ENCODE assay signal across 12 mouse cellular contexts in genomic region chr4:117240867-117241266, GRCm38 (mm10). TPM values are rescaled to one million over a fixed set of nuclear protein-coding genes. Genes with fewer than 3 reads are reported as not detected.
DNase-seq lines count a peak whose midpoint lies in the region; ATAC-seq lines count a peak whose summit lies in the region.
"Had no signal": no experiment of that assay in that cellular context is flagged by ENCODE, and none has a peak within 500 bp of the region (broad histone marks: within the 10 kb centered on the region; RNA-seq: fewer than 3 reads in every experiment).

No protein-coding gene starts in this region.

- H3K4me3 ChIP-seq in embryonic facial prominence, embryonic 13.5 days: no peak overlapping the region
- no peak overlapping the region for H3K4me3 ChIP-seq in embryonic facial prominence, embryonic 10.5 days
- H3K4me3 ChIP-seq: hindbrain, embryonic 15.5 days had no signal

- no peak overlapping the region for H3K4me2 ChIP-seq in embryonic facial prominence, embryonic 13.5 days
- H3K4me2 ChIP-seq: hindbrain, embryonic 15.5 days had no signal

- intact Hi-C loops in left cerebral cortex, postnatal 4 days (cut with DNase I): no loop called here
- intact Hi-C loops in left cerebral cortex, postnatal 14 days (cut with DNase I): no loop called here

- H3K4me1 ChIP-seq in embryonic facial prominence, embryonic 13.5 days: peaks cover 22% of the 10 kb centered on the region
- H3K4me1 ChIP-seq in embryonic facial prominence, embryonic 10.5 days: peaks cover 9% of the 10 kb centered on the region
- H3K4me1 ChIP-seq: hindbrain, embryonic 15.5 days had no signal

- 61% methylated on average over 6 of the region's 6 CpGs for WGBS in embryonic facial prominence, embryonic 13.5 days
- WGBS in embryonic facial prominence, embryonic 10.5 days: 88% methylated on average over 6 of the region's 6 CpGs

- no peak for ATAC-seq in embryonic facial prominence, embryonic 13.5 days (ENCODE audit: insufficient number of reproducible peaks, insufficient read depth, low FRiP score, low TSS enrichment, low read depth)
- no peak for ATAC-seq in monocyte, adult 5-6 weeks (replicated peaks; ENCODE audit: insufficient number of reproducible peaks, low FRiP score, low TSS enrichment, poor library complexity, severe bottlenecking)
- ATAC-seq: activated CD4-positive, CD25-positive, alpha-beta regulatory T cell, adult 4 months had no signal

- H3K27ac ChIP-seq in embryonic facial prominence, embryonic 13.5 days: peak overlapping the region; percentile 74
- H3K27ac ChIP-seq in embryonic facial prominence, embryonic 10.5 days (replicated peaks): no peak overlapping the region
- H3K27ac ChIP-seq: hindbrain, embryonic 15.5 days; stomach, postnatal 0 days had no signal

- no peaks in the 10 kb centered on the region for H3K27me3 ChIP-seq in embryonic facial prominence, embryonic 13.5 days
- no peaks in the 10 kb centered on the region for H3K27me3 ChIP-seq in embryonic facial prominence, embryonic 10.5 days (replicated peaks; ENCODE audit: low read depth, poor library complexity, severe bottlenecking)
- H3K27me3 ChIP-seq: hindbrain, embryonic 15.5 days had no signal

- H3K9me3 ChIP-seq in embryonic facial prominence, embryonic 13.5 days: no peaks in the 10 kb centered on the region
- H3K9me3 ChIP-seq in embryonic facial prominence, embryonic 10.5 days: no peaks in the 10 kb centered on the region
- H3K9me3 ChIP-seq: hindbrain, embryonic 15.5 days had no signal

- DNase-seq in embryonic facial prominence, embryonic 10.5 days (ENCODE audit: low spot score): no peak
- peak; percentile 88 for DNase-seq in left cerebral cortex, postnatal 4 days
- no peak for DNase-seq in left cerebral cortex, postnatal 14 days (ENCODE audit: low spot score in 2 of 2)
- peak; percentile 29 for DNase-seq in adipocyte (ENCODE audit: low spot score)
- peak; percentile 60 for DNase-seq in adrenal gland, postnatal 25 days
- DNase-seq in embryo, embryonic 10.5 days (ENCODE audit: low spot score): no peak

- H3K9ac ChIP-seq in embryonic facial prominence, embryonic 13.5 days: no peak overlapping the region
- H3K9ac ChIP-seq: hindbrain, embryonic 15.5 days had no signal

- H3K36me3 ChIP-seq in embryonic facial prominence, embryonic 13.5 days: no peaks in the 10 kb centered on the region
- H3K36me3 ChIP-seq in embryonic facial prominence, embryonic 10.5 days (replicated peaks): no peaks in the 10 kb centered on the region
- H3K36me3 ChIP-seq: hindbrain, embryonic 15.5 days had no signal

RNA-seq across cellular contexts. Expression of gene Tmem53, which starts 10.9 kb away (rescaled TPM):
- polyA plus RNA-seq in embryonic facial prominence, embryonic 13.5 days (2015; fragmentation: Nextera tagmentation; extraction: Ambion mirVana): 14.9 and 17.5 TPM in 2 replicates
- polyA plus RNA-seq in embryonic facial prominence, embryonic 10.5 days (2016; fragmentation: Nextera tagmentation; extraction: Ambion mirVana): 10.8 and 11.6 TPM in 2 replicates
- 1 to 10 TPM; 4.6 to 5.2 TPM for total RNA-seq in left cerebral cortex, postnatal 4 days (2021)
- total RNA-seq in left cerebral cortex, postnatal 14 days (2021): 1 to 10 TPM; 2.3 to 3.6 TPM
- 86.4 and 94.3 TPM in 2 replicates for total RNA-seq in adrenal gland, postnatal 25 days (2021)
- 0.29 TPM in 1 of 3 replicates, not detected in the others for total RNA-seq in monocyte, adult 5-6 weeks (2017)
- total RNA-seq: megakaryocyte-erythroid progenitor cell, adult 5-6 weeks had no signal

RNA-seq across cellular contexts. Expression of gene Armh1, which starts 11.1 kb away (rescaled TPM):
- 1.4 and 1.6 TPM in 2 replicates for polyA plus RNA-seq in embryonic facial prominence, embryonic 13.5 days (2015; fragmentation: Nextera tagmentation; extraction: Ambion mirVana)
- 0.26 TPM in 2 replicates for polyA plus RNA-seq in embryonic facial prominence, embryonic 10.5 days (2016; fragmentation: Nextera tagmentation; extraction: Ambion mirVana)
- total RNA-seq in left cerebral cortex, postnatal 4 days (2021): 1 to 10 TPM; 1.3 to 1.4 TPM
- total RNA-seq in left cerebral cortex, postnatal 14 days (2021): under 1 TPM; 0.24 to 0.59 TPM
- 4.8 and 4.9 TPM in 2 replicates for total RNA-seq in adrenal gland, postnatal 25 days (2021)
- total RNA-seq in monocyte, adult 5-6 weeks (2017): not detected in 3 replicates
- total RNA-seq: megakaryocyte-erythroid progenitor cell, adult 5-6 weeks had no signal
- polyA plus RNA-seq: activated CD4-positive, CD25-positive, alpha-beta regulatory T cell, adult 4 months had no signal

RNA-seq across cellular contexts. Expression of gene Kif2c, which starts 58.4 kb away (rescaled TPM):
- 63.4 and 73.4 TPM in 2 replicates for polyA plus RNA-seq in embryonic facial prominence, embryonic 13.5 days (2015; fragmentation: Nextera tagmentation; extraction: Ambion mirVana)
- 115 and 119 TPM in 2 replicates for polyA plus RNA-seq in embryonic facial prominence, embryonic 10.5 days (2016; fragmentation: Nextera tagmentation; extraction: Ambion mirVana)
- 1 to 10 TPM; 4.0 to 5.0 TPM for total RNA-seq in left cerebral cortex, postnatal 4 days (2021)
- under 1 TPM; 0.46 to 0.61 TPM for total RNA-seq in left cerebral cortex, postnatal 14 days (2021)
- total RNA-seq in adrenal gland, postnatal 25 days (2021): 2.8 and 4.7 TPM in 2 replicates
- 0.68 to 1.9 TPM in 2 of 3 replicates, not detected in the other for total RNA-seq in monocyte, adult 5-6 weeks (2017)

Comparison
In these comparisons a context has a peak if more than half of its experiments do, and no peak if none do; other contexts are left out.
1. DNase-seq: peak in left cerebral cortex, postnatal 4 days (single experiment), adipocyte (single experiment) and adrenal gland, postnatal 25 days (single experiment); none in embryonic facial prominence, embryonic 10.5 days (single experiment), left cerebral cortex, postnatal 14 days (0 of 2) and embryo, embryonic 10.5 days (single experiment).
2. RNA of gene Tmem53, which starts 10.9 kb away (total RNA-seq): 86.4 to 94.3 TPM in adrenal gland, postnatal 25 days; 4.6 to 5.2 TPM in left cerebral cortex, postnatal 4 days, 2.3 to 3.6 TPM in left cerebral cortex, postnatal 14 days and 0.29 TPM in monocyte, adult 5-6 weeks; every median in the first group is over 10 times any median in the second.